Mouse (Mus musculus) liver, embryonic 14.5 days (tissue): ENCODE results near the gene Cenpa.

Source experiments
- CTCF ChIP-seq: IDR thresholded peaks from 2 replicates; pipeline ENCODE4 v1.5.1; 2016; ENCODE audit warnings: antibody characterized with exemption, low read depth, control low read depth
- EP300 ChIP-seq: IDR thresholded peaks from 2 replicates; pipeline ENCODE4 v1.6.1; 2016; ENCODE audit warnings: antibody characterized with exemption, low read depth

DNA sequence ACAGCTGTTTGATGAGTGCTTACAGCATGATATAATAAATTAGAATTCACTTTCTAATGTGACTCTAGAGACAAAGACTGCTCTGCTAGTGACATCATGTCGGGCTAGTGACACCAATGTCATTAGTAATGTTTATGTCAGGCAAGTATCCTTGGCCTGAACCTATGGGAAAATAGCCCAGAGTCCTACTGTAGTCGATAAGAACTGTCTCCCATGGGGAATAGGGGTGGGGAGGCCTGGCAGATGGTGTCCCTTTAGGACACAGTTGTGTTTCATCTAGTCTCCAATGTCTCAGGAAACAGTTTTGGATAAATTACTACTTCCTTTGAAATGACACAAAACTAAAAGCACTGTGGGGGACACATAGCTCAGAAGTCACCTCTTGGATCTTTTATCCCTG lies 20.5 kb upstream of the Cenpa start:
- TF ChIP-seq CTCF (no peak), EP300 (no peak)
